Mouse (Mus musculus) hindbrain, embryonic 12.5 days (tissue): Measurements from ENCODE around the gene Hcrtr2. TPM values are rescaled to one million over a fixed set of nuclear protein-coding genes. Genes with fewer than 3 reads are reported as not detected.

Experiments used
- ATAC-seq: fragments of 200-750 bp; cut with Nextera tagmentation; 2 replicates; pipeline ENCODE4 v1.8.0; 2017; ENCODE audit warnings: moderate TSS enrichment; ENCODE audit not compliant: low FRiP score
- H3K27ac ChIP-seq: fragments of 300-500 bp; sonication (generic); 2 replicates; pipeline ENCODE4 v1.5.1; 2016; ENCODE audit warnings: mild to moderate bottlenecking
- H3K27me3 ChIP-seq: fragments of 300-500 bp; sonication (generic); 2 replicates; pipeline ENCODE4 v1.6.1; 2016; ENCODE audit warnings: mild to moderate bottlenecking
- H3K36me3 ChIP-seq: fragments of 300-500 bp; sonication (generic); 2 replicates; pipeline ENCODE4 v1.6.1; 2016; ENCODE audit warnings: mild to moderate bottlenecking
- H3K4me1 ChIP-seq: fragments of 300-500 bp; sonication (generic); 2 replicates; pipeline ENCODE4 v1.6.1; 2016
- H3K4me2 ChIP-seq: fragments of 300-500 bp; sonication (generic); replicated peaks from 2 replicates; pipeline ENCODE4 v1.6.1; 2016; ENCODE audit warnings: mild to moderate bottlenecking
- H3K4me3 ChIP-seq: fragments of 300-500 bp; sonication (generic); 2 replicates; pipeline ENCODE4 v1.5.1; 2016; ENCODE audit warnings: mild to moderate bottlenecking
- H3K9ac ChIP-seq: fragments of 300-500 bp; sonication (generic); 2 replicates; pipeline ENCODE4 v1.6.1; 2016; ENCODE audit warnings: mild to moderate bottlenecking, moderate library complexity
- H3K9me3 ChIP-seq: fragments of 300-500 bp; sonication (generic); replicated peaks from 2 replicates; pipeline ENCODE4 v1.6.1; 2016; ENCODE audit warnings: mild to moderate bottlenecking
- whole genome bisulfite sequencing: fragments of 180-500 bp; shearing (Covaris S2); methylation state at CpG from one replicate; pipeline ENCODE4 v1.1.7; 2016; 5-methylcytosine and 5-hydroxymethylcytosine counted together
- polyA plus RNA-seq: library from polyadenylated mRNA; unstranded; fragments of >200 nt; fragmentation: Nextera tagmentation; extraction: Ambion mirVana; gene quantifications from 2 replicates; pipeline ENCODE4 v1.2.1, GENCODE M21; 2016

Hcrtr2 gene
- 2.1 and 2.6 TPM in 2 replicates for polyA plus RNA-seq

- peak within 1 kb of the TSS; percentile 47 for H3K9ac ChIP-seq
- WGBS: 72% methylated on average over 6 of the region's 6 CpGs
Measured at GRCm38 (mm10) chr9:76323756-76324155, at the start of gene Hcrtr2. Gene Hcrtr2 (minus strand): TSS chr9:76323856.

GRCm38 (mm10) chr9:76364874-76365273, 41.2 kb upstream of the Hcrtr2 start:
- no peak overlapping the region for H3K4me2 ChIP-seq
- WGBS: 92% methylated on average over 6 of the region's 6 CpGs
- no peak for ATAC-seq
- H3K4me1 ChIP-seq: no peaks in the 10 kb centered on the region
- no peaks in the 10 kb centered on the region for H3K36me3 ChIP-seq
- H3K27ac ChIP-seq: no peak overlapping the region
- H3K27me3 ChIP-seq: no peaks in the 10 kb centered on the region
- no peaks in the 10 kb centered on the region for H3K9me3 ChIP-seq
- H3K4me3 ChIP-seq: no peak overlapping the region
- no peak overlapping the region for H3K9ac ChIP-seq

More at GRCm38 (mm10) chr9:76323756-76324155, at the start of gene Hcrtr2:
- no peaks in the 10 kb centered on the region for H3K9me3 ChIP-seq
- peaks cover 27% of the 10 kb centered on the region for H3K27me3 ChIP-seq
- H3K27ac ChIP-seq: no peak within 1 kb of the TSS
- H3K4me3 ChIP-seq: peak within 1 kb of the TSS; percentile 46
- no peaks in the 10 kb centered on the region for H3K36me3 ChIP-seq
- peak; percentile 27 for ATAC-seq
- peak within 1 kb of the TSS; percentile 90 for H3K4me2 ChIP-seq
- H3K4me1 ChIP-seq: peaks cover 13% of the 10 kb centered on the region

GRCm38 (mm10) chr9:76360374-76360773, 36.7 kb upstream of the Hcrtr2 start:
- no peak overlapping the region for H3K4me2 ChIP-seq
- H3K9me3 ChIP-seq: no peaks in the 10 kb centered on the region
- H3K36me3 ChIP-seq: no peaks in the 10 kb centered on the region
- H3K27ac ChIP-seq: no peak overlapping the region
- H3K9ac ChIP-seq: no peak overlapping the region
- no peak overlapping the region for H3K4me3 ChIP-seq
- no peak for ATAC-seq
- H3K27me3 ChIP-seq: no peaks in the 10 kb centered on the region
- no peaks in the 10 kb centered on the region for H3K4me1 ChIP-seq

GRCm38 (mm10) chr9:76352346-76352745, 28.7 kb upstream of the Hcrtr2 start:
- ATAC-seq: no peak

GRCm38 (mm10) chr9:76347298-76347697, 23.6 kb upstream of the Hcrtr2 start:
- H3K36me3 ChIP-seq: no peaks in the 10 kb centered on the region
- no peaks in the 10 kb centered on the region for H3K4me1 ChIP-seq
- WGBS: 83% methylated on average over 1 of the region's 1 CpGs
- no peak overlapping the region for H3K4me2 ChIP-seq
- no peak overlapping the region for H3K9ac ChIP-seq
- no peak overlapping the region for H3K27ac ChIP-seq
- no peak for ATAC-seq
- no peak overlapping the region for H3K4me3 ChIP-seq
- H3K27me3 ChIP-seq: no peaks in the 10 kb centered on the region
- H3K9me3 ChIP-seq: no peaks in the 10 kb centered on the region

More at GRCm38 (mm10) chr9:76352346-76352745, 28.7 kb upstream of the Hcrtr2 start:
- H3K27ac ChIP-seq: no peak overlapping the region
- H3K4me1 ChIP-seq: no peaks in the 10 kb centered on the region
- WGBS: 81% methylated on average over 3 of the region's 3 CpGs
- H3K4me3 ChIP-seq: no peak overlapping the region
- no peaks in the 10 kb centered on the region for H3K36me3 ChIP-seq
- H3K9ac ChIP-seq: no peak overlapping the region
- no peak overlapping the region for H3K4me2 ChIP-seq
- H3K27me3 ChIP-seq: no peaks in the 10 kb centered on the region
- no peaks in the 10 kb centered on the region for H3K9me3 ChIP-seq

GRCm38 (mm10) chr9:76331081-76331480, 7.4 kb upstream of the Hcrtr2 start:
- Histone ChIP-seq H3K4me2 (no peak overlapping the region), H3K4me1 (no peaks in the 10 kb centered on the region), H3K4me3 (no peak overlapping the region), H3K27me3 (no peaks in the 10 kb centered on the region), H3K9me3 (no peaks in the 10 kb centered on the region), H3K36me3 (no peaks in the 10 kb centered on the region), H3K9ac (no peak overlapping the region), H3K27ac (no peak overlapping the region)
- WGBS: 84% methylated on average over 1 of the region's 1 CpGs
- ATAC-seq: no peak

GRCm38 (mm10) chr9:76323186-76323701, 412 bp downstream of the Hcrtr2 start:
- ATAC-seq: peak; percentile 76
- Histone ChIP-seq H3K4me3 (peak overlapping the region; percentile 46), H3K36me3 (no peaks in the 10 kb centered on the region), H3K27ac (no peak overlapping the region), H3K9ac (peak overlapping the region; percentile 47), H3K9me3 (no peaks in the 10 kb centered on the region), H3K4me2 (peak overlapping the region; percentile 90), H3K27me3 (peaks cover 27% of the 10 kb centered on the region), H3K4me1 (peaks cover 13% of the 10 kb centered on the region)
- WGBS: 1% methylated on average over 29 of the region's 29 CpGs

- peak overlapping the region; percentile 90 for H3K4me2 ChIP-seq
- H3K27ac ChIP-seq: no peak overlapping the region
- no peaks in the 10 kb centered on the region for H3K9me3 ChIP-seq
- WGBS: 4% methylated on average over 24 of the region's 24 CpGs
- peaks cover 27% of the 10 kb centered on the region for H3K27me3 ChIP-seq
- H3K36me3 ChIP-seq: no peaks in the 10 kb centered on the region
- ATAC-seq: peak; percentile 45; the same call in 1 of the 2 replicates
- H3K4me1 ChIP-seq: peaks cover 13% of the 10 kb centered on the region
- H3K9ac ChIP-seq: peak overlapping the region; percentile 47
- peak overlapping the region; percentile 46 for H3K4me3 ChIP-seq
Measured at GRCm38 (mm10) chr9:76322122-76323052, 1.3 kb downstream of the Hcrtr2 start.

GRCm38 (mm10) chr9:76321589-76321988, 2.1 kb downstream of the Hcrtr2 start:
- Histone ChIP-seq H3K27me3 (peaks cover 27% of the 10 kb centered on the region), H3K4me2 (peak overlapping the region; percentile 90; the same call in 1 of the 2 replicates), H3K36me3 (no peaks in the 10 kb centered on the region), H3K9me3 (no peaks in the 10 kb centered on the region), H3K4me3 (no peak overlapping the region), H3K27ac (no peak overlapping the region), H3K9ac (no peak overlapping the region), H3K4me1 (peaks cover 13% of the 10 kb centered on the region)
- no peak for ATAC-seq
- WGBS: 82% methylated on average over 4 of the region's 4 CpGs

GRCm38 (mm10) chr9:76320755-76321154, 2.9 kb downstream of the Hcrtr2 start:
- Histone ChIP-seq H3K9ac (no peak overlapping the region), H3K4me1 (peaks cover 13% of the 10 kb centered on the region), H3K9me3 (no peaks in the 10 kb centered on the region), H3K27ac (no peak overlapping the region), H3K4me2 (no peak overlapping the region), H3K27me3 (peaks cover 27% of the 10 kb centered on the region), H3K4me3 (no peak overlapping the region), H3K36me3 (no peaks in the 10 kb centered on the region)
- 79% methylated on average over 1 of the region's 1 CpGs for WGBS
- no peak for ATAC-seq

GRCm38 (mm10) chr9:76318302-76318701, 5.4 kb downstream of the Hcrtr2 start:
- Histone ChIP-seq H3K36me3 (no peaks in the 10 kb centered on the region), H3K9me3 (no peaks in the 10 kb centered on the region), H3K27me3 (peaks cover 14% of the 10 kb centered on the region), H3K4me2 (no peak overlapping the region), H3K9ac (no peak overlapping the region), H3K27ac (no peak overlapping the region), H3K4me3 (no peak overlapping the region), H3K4me1 (peaks cover 10% of the 10 kb centered on the region)
- ATAC-seq: no peak
- WGBS: 82% methylated on average over 4 of the region's 4 CpGs

GRCm38 (mm10) chr9:76315096-76315495, 8.6 kb downstream of the Hcrtr2 start:
- no peaks in the 10 kb centered on the region for H3K36me3 ChIP-seq
- no peak overlapping the region for H3K27ac ChIP-seq
- H3K9me3 ChIP-seq: no peaks in the 10 kb centered on the region
- no peak overlapping the region for H3K9ac ChIP-seq
- no peak overlapping the region for H3K4me3 ChIP-seq
- H3K4me1 ChIP-seq: no peaks in the 10 kb centered on the region
- H3K4me2 ChIP-seq: no peak overlapping the region
- no peaks in the 10 kb centered on the region for H3K27me3 ChIP-seq
- ATAC-seq: no peak
